Mouse (Mus musculus) sigmoid colon, adult 10 weeks (tissue): ENCODE results near the gene Sgk2. TPM values are rescaled to one million over a fixed set of nuclear protein-coding genes. Genes with fewer than 3 reads are reported as not detected.

Source experiments
- polyA plus RNA-seq: library from polyadenylated mRNA; stranded (reverse); fragments of 350-450 nt; fragmentation: Illumina TruSeq; extraction: RNeasy Lipid Tissue Mini Kit (QIAGEN cat#74804); gene quantifications from one replicate; pipeline ENCODE4 v1.2.3, GENCODE M21; 2014; ENCODE audit warnings: low read depth, low replicate concordance

The Sgk2 gene
- polyA plus RNA-seq = 12.8 TPM

DNA sequence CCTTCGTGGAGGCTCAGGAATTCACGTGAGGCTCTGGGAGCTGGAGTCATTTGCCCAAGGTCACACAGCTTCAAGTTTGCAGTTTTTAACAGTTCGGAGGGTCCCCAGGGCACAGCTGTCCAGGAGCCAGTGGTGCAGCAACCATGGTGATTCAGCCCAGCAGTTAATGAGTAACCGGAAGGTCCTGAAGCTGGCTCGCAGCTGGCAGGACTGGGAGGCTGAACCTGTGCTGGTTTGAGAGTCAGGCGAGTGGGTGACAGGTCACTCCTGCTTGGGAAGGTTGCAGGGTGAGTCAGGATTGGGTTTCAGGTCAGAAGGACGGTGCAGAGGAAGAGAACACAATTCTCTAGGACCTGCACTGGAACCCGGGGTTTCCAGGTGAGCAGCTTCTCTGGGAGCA lies at the start of gene Sgk2:
Gene Sgk2, plus strand, starts transcription at position 113 of the 400 bp plus-strand sequence.

DNA sequence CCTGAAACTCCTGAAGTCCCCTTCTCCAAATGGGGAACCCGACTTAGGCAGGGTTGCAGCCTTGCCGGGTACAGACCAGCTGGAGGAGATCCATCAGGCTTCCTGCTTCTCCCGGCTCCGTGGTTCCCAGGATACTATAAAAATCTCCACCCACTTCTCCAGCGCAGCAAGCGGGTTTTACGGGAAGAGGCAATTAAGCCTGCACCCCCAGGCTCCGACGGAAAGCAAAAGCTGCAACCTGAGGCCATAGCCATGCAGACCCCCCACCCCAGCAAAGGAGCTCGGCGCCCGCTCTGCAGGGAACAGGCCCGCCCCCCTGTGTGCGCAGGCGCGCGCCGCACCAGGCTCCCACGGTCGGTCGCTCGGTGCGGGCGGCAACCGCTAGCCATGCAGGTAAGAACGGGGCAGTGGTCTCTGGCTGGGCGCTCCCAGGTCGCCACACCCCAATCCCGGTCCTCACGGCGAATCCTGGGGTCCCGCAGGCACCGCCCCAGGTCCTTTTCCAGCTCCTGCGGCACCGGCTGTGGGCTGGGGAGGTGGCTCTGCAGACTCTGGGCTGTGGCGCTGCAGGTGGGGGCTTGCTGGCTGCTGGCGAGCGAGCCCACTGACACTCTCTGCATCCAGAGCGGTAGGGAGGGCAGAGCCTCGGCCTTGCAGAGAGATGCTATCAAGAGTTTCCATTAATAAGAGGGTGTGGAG lies 43.8 kb upstream of the Sgk2 start, which contains the start of gene L3mbtl1:
Gene L3mbtl1, plus strand, starts transcription at position 325 of the 699 bp plus-strand sequence.

DNA sequence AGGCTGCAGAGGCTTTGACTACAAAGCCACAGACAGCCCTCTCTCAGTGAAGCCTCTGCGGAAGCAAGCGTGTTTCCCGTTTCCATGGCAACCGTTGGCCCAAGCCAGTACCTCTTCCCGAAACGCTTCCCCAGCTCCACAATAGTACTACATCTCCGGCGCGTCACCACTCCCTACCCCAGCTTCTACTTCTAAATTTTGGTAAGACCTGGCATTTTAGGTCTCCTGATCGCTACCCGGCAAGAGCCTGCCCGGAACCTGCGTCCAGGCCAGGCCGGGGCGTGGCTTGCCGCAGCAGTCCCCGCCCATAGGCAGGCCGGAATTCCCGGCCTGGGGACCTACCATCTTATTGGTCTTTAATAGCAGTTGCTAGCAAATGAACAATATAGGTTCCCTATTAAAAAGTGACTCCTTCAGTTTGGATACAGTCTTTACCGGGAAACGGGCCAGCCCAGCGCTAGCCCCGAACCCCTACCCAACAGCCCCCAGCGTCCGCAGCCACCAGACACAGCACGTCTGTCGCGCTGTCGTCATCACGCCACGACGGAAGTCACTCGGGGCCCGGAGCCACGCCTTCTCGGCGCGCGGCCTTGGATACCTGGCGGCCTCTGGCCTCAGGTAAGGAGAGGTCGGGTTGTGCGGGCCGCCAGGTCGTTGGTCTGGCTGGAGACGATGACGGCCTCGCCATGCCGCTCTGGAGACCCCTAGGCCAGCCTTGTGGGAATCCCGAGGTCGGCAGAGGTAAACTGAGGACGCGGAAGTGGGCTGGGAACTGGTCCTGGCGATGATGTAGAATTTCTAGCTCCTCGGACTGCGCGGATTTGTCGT lies 30.0 kb downstream of the Sgk2 start, which contains the start of gene Ift52:
Gene Ift52, plus strand, starts transcription at position 439 of the 828 bp plus-strand sequence.

DNA sequence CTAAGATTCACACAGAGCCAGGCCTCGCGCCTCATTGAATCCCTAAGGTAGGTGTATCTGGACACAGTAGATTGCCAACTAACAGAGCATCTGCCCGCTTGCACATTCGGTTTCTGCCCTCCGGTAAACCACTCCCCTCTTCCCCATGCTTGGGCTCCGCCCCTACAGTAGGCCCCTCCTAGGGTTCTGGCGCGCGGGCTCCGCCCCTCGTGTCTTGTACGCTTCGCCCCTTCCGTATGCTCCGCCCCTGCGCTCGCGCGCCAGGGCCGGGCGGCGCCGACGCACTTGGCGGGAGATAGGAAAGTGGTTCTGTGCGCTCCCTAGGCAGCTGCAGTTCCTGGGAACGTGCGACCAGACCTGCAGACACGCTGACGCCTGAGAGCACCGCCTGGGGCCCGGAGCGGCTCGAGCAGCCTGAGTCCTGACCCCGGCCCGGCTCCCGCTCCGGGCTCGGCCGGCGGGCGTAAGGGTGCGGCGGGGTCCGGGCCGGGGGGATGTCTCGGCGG lies 67.3 kb downstream of the Sgk2 start, which contains the start of gene Mybl2:
Gene Mybl2, plus strand, starts transcription at position 353 of the 506 bp plus-strand sequence.

Other genes starting within 250 kb of the Sgk2 start
- 312 TPM for gene Srsf6, start 55.8 kb upstream of the Sgk2 start, polyA plus RNA-seq
- gene L3mbtl1, start 43.9 kb upstream of the Sgk2 start, polyA plus RNA-seq = not detected
- 119 TPM for gene Ift52, start 30.0 kb downstream of the Sgk2 start, polyA plus RNA-seq
- gene Mybl2, start 67.4 kb downstream of the Sgk2 start, polyA plus RNA-seq = 0.73 TPM
- gene Gtsf1l, start 100.5 kb downstream of the Sgk2 start, polyA plus RNA-seq = not detected
- gene Tox2, start 215.8 kb downstream of the Sgk2 start, polyA plus RNA-seq = 2.0 TPM